Mouse (Mus musculus) hematopoietic stem cell, adult 5-6 weeks (primary cell): ENCODE measurements around the gene Adgrf5. TPM values are rescaled to one million over a fixed set of nuclear protein-coding genes. Genes with fewer than 3 reads are reported as not detected.

Source experiments
- ATAC-seq, 2 experiments: fragments of 125-278 bp in 1 of 2; replicated peaks in 1 of 2; 2 replicates each; pipeline ENCODE4 v1.8.0; 2016 to 2017; ENCODE audit warnings: inconsistent platforms in 2 of 2, mild to moderate bottlenecking in 2 of 2, moderate number of reproducible peaks in 2 of 2, low read depth in 1 of 2, moderate TSS enrichment in 1 of 2; ENCODE audit not compliant: low FRiP score in 2 of 2, poor library complexity in 2 of 2, severe bottlenecking in 2 of 2, insufficient read depth in 1 of 2, low TSS enrichment in 1 of 2
- total RNA-seq: library from RNA; stranded (forward); fragments of 172-1452, 232-1000 nt; gene quantifications from 2 replicates; pipeline ENCODE4 v1.2.3, GENCODE M21; 2017

Adgrf5 gene
- total RNA-seq, 1 experiment from 2014 or later = not detected

DNA sequence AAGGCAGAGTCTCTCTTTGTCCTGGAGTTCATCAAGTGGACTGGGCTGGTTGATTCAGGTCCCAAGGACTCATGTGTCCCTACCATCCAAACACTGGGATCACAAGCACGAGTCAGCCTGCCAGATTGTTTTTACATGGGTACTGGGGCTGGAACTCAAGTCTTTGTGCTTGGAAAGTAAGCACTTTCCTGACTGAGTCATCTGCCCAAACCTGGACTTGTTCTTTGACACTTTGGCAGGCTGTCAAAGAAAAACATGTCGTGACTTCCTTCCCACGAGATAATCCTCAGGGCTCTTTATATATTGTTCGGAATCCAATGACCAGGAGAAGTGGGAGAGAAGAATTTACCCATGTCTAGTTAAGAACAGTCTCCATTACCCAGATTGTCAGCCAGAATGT is 137.3 kb downstream of the Adgrf5 start:
- no peak for ATAC-seq

DNA sequence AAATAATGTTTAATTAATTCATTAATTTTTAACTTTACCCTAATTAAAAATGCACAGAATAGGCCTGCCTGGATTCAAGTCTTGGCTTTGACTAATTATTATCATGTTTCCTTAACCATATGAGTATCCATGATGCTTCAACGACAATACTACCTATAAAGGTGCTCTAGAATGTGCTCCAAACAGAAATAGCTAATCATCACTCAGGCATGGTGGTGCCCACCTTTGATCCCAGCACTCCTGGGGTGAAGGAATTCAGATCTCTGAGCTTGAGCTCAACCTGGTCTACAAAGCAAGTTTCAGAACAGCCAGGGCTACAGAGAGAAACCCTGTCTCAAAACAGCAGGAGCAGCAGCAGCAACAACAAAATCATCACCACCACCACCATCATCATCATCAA is 140.3 kb downstream of the Adgrf5 start:
- no peak for ATAC-seq

DNA sequence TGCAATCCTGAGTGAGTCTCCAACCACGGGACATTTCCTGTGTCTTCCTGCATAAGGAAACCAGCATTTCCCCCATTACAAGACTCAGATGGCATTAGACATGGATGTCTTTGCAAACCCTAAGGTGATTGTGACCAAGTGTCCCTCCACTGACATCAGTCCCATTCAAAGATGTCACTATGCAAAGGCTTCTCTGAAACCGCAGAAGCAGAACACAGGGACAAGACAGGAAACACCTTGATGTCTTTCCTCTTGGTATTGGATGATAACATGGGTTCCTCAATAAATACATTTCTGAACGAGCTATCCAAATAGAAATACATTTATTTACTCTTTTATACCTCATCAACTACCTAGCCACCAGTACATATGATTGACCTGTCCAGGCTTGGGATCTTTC is 141.0 kb downstream of the Adgrf5 start:
- no peak for ATAC-seq

DNA sequence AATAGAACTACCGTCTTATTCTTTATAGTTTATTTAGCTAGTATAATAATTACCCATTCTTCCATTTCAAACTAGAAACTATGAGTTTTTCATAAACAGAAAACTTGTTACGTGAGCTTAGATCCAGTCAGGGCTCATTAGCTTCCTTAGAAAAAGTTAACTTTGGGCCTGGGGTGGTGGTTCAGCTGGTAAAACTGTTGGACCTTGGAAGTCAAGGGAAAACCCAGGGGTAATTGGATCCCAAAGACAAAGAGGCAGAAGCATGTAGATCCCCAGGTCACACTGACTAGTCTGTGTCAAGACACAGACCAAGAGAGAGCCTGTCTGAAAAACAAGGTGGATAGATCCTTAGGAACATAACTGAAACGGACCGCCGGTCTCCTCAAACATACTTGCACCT is 141.4 kb downstream of the Adgrf5 start:
- no peak for ATAC-seq

DNA sequence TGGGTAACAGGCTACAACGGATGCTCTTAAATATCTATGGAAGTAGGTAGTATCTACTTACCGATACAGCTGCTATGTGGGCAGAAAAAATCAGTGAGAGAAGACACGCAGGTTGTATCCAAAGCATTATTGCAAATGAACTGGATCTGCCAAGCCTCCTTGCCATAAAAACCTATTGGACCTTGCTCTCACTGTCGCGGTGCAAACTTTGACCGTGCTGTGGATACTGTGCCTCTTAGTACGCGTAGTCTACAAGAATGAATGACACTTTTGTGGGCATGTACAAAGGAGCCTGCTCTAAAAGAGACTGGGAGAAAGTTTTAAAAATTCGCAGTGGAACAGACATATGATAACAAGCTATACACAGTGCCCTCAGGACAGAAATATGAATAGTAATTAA is 142.3 kb downstream of the Adgrf5 start, which contains the start of gene Mep1a:
Mep1a (minus strand) TSS at position 221 of the 400 bp plus-strand sequence.
- ATAC-seq = no peak

DNA sequence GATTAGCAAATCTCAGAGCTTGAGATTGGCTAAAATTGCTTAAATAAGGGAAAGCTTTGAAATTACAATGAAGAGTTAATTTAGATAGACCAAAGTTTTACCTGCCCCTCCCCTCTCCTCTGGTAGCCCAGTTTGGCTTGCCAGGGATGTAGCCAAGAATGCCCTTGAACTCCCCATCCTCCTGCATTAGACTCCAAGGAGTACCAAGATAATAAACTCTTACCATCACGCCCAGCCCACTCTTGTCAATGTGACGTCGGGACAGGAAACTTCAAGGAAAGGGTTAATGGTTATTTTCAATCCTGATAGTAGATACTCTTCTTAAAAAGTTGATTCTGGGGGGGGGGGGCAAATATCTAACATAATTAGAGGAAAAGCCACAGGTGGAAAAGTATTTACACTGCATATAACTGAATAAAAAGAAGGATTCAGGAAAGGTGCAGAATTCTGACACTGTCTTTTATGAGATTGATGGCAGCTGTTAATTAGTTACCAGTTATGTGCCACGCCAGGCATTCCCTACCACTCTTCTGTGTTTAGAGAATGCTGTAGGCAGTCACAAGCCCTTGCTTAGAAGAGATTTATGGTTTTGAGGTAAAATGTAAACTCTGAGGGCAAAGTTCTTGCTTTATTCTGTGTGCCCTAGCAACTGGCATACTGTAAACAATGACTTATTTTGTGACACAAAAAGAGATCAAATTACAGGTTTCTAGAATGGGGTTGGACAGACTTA is 143.8 kb downstream of the Adgrf5 start:
- ATAC-seq = no peak

DNA sequence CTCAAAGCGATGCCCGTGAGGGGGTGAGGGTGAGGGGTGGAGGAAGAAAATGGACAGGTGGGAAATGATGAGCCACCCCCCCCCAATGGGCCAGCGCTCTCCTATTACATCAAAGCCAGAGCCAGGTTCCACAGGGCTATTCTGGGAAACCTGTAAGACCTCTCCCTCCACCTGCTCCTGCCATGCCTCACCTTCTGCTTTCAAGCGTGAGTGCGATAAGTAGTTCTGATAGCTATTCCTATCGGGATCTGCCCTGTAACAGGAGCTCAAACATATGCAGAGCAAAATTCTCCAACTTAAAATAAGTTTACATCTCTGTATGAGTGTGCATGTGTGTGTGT is 144.3 kb downstream of the Adgrf5 start:
- no peak for ATAC-seq

Other genes starting within 250 kb of the Adgrf5 start
- gene Adgrf1, start 90.1 kb upstream of the Adgrf5 start, total RNA-seq = not detected in 2 replicates
- not detected in 2 replicates for gene Mep1a, start 142.4 kb downstream of the Adgrf5 start, total RNA-seq
- gene Ankrd66, start 183.2 kb downstream of the Adgrf5 start, total RNA-seq = not detected in 2 replicates
- gene Pla2g7, start 207.6 kb downstream of the Adgrf5 start, total RNA-seq = 2.0 and 7.5 TPM in 2 replicates